Mouse (Mus musculus) CD8-positive naive resting alpha-beta T cell, adult 2 months (primary cell): ENCODE results near the gene Celsr1.

ENCODE experiments used
- DNase-seq, 2 experiments: peaks; one replicate each; pipeline ENCODE4 v3.0.0; 2022; ENCODE audit warnings: low read depth in 2 of 2, low spot score in 2 of 2

Gene Celsr1

DNA sequence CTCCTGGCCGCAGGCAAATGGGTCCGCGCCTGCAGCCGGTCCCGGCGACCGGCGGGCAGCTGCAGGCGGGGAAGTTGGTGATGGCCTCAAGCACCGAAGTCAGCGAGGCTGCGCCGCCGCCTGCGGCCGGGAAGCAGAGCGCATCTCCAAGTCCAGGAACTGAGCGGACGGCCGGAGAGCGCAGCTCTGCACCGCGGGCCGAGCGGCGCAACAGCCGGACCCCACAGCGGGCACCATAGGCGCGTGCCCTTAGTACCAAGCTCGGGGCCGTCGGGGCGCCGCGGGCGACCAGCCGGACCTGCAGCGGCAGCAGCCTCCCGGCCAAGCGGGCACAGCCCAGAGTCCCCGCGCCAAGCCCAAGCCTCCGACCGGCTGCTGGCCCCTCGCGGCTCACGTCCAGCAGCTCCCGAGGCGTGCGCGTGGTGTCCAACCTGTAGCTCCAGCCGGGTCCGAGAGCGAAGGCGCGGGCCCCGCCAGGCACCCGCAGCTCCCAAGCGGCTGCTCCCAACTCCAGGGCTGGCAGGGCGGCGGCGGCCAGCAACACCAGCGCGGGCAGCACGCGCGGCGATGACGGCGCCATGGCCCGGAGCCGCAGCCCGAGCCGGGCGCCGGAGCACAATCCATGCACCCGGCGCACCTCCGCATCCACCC lies at the start of gene Celsr1:
TSS of gene Celsr1 (minus strand) at position 587 of the 651 bp plus-strand sequence.
- DNase-seq: no peak

DNA sequence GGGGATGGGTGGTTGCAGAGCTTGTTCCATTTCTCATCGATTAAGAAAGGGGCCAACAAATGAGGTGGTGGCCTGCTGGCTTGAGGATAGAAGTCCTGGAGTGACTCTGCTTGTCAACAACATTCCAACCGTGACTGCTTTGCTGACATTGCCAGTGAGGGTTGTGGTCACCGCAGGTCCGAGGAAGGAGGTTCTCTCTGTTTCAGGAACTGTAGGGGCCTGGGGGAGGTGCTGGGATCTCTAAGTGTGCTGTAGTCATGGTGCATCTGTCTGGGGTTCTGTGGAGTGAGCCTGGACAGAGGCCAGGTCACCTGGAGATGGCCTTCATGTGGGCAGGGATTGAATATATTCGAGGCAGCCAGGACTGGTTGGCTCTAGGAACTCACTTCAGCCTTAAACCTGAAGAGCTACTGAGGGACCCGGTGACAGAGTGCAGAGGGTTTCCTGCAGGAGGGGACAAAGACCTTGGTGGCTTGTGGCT lies 49.7 kb upstream of the Celsr1 start:
- no peak for DNase-seq

DNA sequence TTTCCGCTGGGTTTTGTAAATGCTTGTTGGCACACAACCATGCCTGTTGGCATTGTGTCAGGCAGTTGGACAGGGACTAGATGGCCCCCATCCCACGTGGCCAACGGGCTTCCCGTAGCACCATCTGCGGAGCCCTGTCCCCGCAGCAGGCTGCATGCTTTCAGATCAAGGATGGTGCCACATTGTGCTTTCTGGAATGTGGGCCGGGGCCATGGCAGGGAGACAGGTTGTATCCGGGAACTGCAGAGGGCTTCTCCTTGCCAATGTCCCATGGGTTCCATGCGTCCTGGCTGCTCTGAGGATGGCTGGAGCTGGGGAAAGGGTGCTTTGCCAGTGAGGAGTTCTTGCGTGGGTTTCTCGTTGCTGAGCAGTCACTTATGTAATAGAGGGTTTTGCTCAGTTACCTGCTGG lies 49.0 kb upstream of the Celsr1 start:
- no peak for DNase-seq

DNA sequence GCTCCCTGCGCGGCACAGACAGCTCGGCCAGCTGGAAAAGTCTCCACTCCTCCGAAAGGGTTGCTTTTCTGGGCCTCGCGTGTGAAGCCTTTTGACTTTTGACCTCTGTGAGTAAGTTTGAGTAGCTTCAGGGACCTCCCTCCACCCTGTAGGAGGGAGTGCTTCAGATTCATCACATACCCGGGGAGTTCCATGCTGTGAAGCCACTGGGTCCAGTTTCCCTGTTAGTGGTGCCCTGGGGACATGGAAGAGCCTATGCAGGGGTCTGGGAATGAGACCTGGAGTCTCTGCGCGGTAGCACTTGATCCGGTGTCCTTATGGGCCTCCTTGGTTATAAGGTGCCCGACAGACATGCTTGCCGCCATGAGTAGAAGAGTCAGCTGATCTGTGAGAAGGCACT lies 48.1 kb upstream of the Celsr1 start:
- no peak for DNase-seq

DNA sequence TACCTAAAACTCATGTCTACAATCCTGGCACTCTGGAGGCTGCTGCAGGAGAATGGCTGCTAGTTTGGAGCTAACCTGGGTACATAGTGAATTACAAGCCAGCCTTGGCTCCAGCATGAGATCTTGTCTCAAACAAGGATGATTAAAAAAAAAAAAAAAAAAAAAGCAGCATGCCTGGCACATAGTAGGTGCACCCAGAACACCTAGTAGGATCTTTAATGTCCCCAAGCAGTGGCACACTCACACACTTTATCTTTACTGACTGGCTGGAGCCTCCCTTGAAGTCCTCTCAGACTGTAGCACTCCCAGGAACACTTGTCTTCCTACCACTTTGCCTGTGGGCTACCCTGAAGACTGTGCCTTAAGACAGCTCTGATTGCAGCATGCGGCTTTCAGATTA lies 46.8 kb upstream of the Celsr1 start:
- DNase-seq: no peak

DNA sequence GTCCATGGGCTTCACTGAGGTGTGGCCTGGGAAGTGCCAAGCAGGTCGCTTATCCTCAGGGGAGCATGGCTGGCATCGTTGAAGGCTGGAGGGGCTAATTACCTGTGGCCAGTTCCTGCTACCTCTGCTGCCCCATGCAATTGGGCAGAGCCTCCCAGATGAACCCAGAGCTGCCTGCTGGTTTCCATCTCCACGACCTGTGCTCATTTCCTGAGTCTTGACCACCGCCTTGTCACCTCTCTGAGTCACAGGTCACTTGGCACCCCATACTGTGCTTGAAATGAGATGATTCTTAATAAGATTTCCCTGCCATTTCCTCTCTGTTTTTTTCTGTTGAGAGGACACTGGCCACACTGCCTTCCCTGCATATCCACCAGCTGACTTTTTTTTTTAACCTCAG lies 46.3 kb upstream of the Celsr1 start:
- DNase-seq: no peak

DNA sequence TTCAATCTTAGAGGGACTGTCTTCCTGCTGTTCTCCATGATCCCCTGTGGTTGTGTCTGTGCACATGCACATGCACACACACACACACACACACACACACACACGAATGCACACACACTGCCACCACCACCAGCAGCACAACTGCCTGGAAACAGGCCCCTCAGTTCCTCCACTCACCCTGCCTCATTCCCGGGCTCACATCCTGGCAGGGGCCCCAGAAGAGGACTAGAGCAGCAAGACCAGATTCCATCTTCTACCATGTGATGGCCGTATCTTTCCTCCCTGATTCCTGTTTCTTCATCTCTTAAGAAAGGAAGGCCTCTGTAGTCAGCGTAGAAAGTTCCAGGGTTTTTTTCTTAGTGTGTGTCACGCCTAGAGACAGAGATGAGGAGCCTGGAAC lies 45.9 kb upstream of the Celsr1 start:
- DNase-seq: no peak

DNA sequence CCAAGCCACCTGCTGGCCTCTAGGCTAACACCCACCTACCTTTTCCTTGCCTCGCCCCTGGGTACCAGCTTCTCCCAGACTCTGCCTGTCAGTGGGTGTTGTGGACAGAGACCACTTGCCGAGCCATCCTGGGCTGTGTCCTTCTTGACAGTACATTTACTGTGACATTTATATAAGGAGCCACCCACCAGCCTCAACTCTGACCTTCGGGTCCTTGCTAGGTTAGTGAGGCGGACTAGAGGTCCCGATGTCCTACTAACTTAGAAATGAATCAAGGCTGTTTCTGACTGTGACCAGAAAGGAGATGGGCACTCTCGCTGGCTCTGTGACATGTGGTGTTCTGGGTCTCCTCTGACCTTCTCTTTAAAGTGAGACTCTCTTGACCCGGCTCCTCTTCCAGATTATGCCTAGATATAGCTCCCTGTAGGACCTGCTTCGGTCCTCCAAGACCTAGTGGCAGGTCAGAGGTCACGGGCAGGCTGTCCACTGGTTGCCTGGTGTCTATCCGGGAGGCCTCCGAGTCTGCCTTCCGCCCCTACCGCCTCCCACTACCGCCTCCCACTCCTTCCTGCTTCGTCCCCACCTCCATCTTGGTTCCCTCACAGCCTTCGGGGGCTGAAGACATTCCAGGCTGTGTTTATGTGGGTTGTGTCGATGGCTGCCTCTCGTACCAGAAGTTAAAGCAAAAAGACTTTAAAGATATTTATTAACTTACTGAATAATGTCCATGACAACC lies 45.1 kb upstream of the Celsr1 start:
- DNase-seq: no peak

DNA sequence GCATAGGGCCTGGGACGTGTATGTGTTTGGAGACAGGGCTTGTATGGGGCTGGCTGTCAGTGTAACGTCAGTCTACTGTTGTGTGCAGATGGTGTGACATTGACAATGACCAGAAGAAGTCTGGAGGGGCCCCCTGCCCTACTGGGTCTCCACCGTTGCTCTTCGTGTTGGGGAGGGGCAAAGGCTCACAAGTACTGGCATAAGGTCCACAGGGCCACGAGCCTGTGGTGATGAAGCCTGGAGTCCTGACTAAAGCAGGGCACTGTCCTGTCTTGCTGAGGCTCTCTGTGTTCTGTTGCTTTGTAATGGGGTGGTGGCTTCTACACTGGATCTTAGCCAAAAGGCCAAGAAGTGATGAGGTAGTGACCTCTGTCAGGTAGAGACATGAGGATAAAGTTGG lies 44.4 kb upstream of the Celsr1 start:
- DNase-seq: no peak

DNA sequence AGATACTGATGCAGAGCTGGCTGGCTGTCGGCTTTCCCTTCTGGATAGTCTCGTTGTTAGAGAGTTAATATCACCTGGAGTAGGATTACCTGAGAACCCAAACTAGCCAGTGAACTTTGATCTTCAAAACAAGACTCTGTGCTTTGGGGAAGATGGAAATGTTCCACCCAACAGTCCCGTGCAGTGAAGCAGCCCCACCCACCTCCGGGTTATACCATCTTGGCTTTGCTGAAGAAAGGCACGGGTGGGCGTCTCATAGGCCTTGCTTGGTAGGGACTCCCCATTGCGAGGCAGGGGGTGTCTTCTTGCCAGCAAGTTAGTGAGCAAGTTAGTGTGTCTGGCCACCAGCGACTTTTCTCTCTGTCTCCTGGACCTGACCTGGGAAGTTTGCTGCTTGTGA lies 42.8 kb upstream of the Celsr1 start:
- DNase-seq: no peak

DNA sequence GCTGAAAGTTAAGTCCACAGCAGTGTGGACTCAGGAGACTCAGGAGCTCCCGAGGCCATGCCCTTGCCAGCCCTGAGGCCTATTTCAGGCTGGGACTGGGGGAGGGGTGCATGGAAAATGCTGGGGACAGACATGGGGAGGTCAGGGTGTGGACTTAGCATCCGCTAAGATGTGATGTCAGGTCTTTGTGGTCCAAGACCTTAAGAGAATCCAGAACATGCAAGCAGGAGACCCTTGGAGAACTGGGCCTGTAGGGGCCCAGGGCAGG lies 42.4 kb upstream of the Celsr1 start:
- no peak for DNase-seq

DNA sequence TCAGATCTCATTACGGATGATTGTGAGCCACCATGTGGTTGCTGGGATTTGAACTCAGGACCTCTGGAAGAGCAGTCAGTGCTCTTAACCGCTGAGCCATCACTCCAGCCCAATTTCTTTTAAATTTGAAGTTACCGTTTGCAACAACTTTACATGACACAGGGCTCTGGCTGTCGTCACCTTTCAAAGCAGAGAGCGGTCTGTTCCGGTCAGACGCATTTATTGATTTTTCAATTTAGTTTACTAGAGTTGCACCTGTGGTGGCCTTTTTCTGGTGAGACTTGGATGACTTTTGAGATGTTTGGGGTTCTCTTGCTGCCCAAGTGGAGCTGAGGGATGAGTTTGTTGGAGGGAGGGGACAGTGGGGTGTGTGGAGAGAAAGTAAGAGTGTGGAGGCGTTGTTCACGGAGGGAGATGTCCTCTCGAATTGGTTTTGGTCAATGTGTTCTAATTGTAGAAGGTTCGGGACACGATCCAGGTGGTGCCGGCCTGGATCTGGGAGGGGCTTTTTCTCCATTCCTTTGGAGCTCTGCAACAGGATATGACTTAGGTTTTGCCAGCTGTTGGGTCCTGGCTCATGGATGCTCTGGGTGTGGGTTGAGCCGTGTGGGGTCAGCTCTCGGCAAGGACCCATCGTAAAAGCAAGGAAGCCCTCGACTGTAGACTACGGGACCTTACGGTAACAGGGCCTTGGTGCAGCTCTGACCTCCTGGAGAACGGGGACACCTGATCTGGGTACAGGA lies 41.9 kb upstream of the Celsr1 start:
- no peak for DNase-seq

DNA sequence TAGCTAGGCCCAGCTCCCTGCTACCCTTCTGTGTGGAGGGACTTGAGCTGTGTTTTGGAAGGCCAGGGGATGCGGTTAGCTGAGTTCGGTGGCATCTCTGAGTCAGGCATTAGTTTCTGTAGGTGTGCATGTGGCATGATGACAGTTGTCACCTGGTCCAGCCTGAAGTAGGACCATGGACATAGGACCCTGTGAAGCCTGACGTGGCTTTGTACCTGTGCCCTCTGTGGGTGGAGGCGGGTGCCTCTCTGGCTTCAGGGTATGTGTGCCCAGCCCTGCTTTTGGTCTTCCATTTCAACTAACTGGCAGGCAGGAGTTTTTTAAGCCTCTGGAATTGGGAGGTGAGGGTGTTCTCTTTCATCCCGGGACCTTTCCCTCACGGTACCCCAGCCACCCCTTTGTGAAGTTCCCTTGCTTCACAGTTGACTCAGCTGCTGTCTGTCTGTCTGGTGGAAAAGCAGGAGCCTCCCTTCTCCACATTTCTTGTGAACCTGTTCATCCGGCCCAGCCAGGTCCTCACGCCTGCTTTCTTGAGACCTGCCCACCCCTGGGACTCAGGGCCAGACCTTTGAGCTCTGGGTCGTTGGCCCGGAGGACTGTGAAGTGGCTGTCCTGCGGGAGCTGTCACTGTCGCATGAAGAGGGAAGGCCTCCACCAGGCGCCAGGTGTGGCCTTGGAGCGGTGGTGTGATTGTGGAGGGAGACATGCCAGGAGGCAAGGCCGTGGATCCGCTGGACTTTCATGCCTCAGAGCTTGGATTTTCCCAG lies 40.8 kb upstream of the Celsr1 start:
- DNase-seq: no peak

DNA sequence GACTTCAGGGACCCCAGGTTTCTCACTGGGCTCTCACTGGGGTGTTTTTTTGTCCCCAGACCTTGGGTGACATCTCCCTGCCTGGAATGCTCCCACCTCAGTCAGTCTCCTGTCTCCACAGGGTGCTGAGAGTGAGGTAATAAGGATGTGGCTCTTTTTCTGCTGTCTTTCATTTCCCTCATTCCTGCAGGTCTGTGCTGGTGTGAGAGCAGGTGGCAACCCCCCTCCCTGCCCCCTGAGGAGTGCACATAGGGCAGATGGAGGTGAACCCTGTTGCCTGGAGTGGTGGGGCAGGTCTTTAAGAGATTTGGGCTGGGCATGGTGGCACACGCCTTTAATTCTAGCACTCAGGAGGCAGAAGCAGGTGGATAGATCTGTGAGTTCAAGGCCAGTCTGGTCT lies 37.6 kb upstream of the Celsr1 start:
- no peak for DNase-seq

DNA sequence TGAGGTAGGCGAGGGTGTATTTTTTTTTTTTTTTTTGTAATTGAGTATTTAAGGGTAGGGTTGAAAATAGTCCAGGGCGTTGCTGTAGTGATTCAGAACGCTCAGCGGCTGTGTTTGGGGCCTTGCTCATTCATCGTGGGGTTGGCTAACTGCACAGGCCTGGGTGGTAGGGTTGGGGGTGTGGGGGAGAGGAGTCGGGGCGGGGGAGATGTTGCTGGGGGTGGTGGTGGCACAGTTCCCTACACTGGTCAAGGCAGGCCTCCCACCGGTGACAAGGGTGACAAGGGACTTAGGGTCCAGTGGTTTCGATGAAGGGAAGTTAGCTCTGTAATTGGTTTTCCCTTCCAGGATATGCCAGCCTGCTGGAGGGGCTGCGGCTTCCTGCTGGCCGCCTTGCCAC lies 36.8 kb upstream of the Celsr1 start:
- DNase-seq: no peak

DNA sequence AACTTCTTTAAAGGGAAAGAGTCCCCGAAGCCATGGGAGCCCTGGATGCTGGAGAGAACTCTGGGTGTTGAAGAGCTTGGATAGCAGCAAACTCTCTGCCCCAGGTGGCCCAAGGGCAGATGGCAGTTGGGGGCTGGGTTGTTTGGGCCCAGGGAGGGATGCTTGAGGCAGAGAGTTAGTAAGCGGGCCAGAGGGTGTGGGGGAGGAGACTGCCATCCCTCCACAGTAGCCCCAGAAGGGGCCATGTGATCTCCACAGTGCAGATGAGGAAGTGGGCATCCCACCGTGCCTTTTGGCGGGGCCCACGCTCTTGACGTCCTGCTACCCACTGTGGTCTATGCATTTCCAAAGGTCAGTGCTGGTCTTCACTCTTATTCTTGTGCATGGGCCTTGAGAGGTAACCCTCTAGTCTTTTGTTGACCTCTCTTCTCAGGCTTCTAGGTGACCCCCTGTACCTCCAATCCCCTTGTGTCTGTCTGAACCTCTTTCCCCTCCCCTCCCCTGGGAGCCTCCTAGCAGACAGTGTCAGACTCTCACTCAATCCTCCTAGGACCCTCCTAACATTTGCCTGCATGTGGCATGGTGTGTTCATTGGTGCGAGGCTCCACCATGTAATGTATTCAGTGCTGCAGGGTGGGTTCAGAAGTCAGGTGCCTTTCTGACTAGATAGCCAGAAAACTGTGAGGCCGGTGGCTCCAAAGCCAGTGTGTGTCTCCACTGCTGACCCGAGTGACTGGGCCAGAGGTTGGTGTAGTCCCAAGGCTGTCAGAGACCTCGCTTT lies 35.6 kb upstream of the Celsr1 start:
- no peak for DNase-seq

DNA sequence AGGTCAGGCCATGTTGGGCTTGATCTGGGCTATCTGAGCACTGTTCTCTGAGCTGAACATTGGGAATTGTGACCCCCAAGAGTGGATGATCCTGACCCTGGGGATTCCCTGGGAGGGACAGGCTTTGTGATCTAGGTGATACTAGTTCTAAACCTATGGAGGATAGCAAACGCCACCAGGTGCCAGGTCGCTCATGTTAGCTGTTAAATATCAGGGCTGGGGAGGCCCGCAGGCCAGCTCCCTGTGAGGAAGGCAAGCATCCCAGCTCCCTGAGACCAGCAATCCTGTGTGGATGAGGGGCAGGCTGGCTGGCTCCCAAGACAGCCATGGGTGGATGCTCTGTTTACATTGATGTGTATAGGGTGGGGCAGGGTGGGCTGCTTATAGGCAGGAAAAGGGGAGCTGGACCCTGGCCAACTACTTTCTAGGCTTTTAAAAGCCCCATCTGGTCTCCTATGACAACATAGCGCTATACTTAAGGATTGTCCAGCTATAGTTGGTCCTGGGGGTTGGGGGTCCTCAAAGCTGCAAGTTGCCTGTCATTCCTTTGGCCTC lies 34.4 kb upstream of the Celsr1 start:
- no peak for DNase-seq

DNA sequence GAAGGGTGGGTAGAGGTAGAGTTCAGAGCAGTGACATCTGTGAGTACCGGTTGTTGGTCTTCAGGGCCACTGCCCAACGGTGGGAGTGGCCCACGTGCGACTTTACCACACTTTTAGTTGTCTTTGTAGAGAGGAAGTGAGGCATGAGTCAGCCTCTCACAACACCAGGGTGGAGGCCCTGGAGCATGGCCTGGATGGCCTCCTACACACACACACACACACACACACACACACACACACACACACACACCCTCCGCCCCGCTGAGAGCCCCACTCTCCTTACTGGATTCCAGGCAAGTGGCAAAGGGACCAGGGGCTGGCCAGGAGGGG lies 34.0 kb upstream of the Celsr1 start:
- peak; percentile 83 for DNase-seq

DNA sequence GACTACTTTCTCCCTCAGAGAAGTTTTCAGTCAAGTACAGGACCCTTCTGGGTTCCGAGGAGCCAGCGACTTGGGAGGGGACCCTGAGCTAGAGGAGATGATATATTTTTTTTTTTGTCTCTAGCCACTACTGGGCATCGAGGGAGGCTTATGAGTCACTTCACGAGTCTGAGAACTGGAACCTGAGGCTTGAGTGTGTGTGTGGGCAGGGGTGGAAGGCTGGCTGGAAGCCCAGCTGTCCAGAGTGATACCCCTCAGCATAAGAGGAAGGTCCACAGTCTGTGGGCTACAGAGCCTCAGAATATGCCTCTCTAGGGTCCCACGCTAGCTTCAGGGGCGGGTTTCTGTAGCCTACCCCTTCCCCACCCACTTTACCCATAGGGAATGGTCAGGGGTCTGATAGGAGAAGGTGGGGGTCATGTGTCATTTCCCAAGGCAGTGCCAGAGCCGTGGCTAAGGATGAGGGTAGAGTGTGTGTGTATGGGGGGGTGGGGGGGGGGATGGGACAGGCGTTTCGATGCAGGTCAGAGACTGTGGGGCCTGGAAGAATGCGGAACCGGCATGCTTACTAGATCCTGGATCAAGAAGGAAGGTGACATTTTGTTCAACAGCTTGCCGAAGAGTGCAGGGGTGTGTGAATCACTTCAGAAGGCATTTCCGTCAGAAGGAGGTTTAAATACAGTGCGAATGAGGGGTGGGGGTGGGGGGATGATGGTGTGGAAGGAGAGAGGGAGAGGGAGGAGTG lies 33.4 kb upstream of the Celsr1 start:
- DNase-seq: no peak

DNA sequence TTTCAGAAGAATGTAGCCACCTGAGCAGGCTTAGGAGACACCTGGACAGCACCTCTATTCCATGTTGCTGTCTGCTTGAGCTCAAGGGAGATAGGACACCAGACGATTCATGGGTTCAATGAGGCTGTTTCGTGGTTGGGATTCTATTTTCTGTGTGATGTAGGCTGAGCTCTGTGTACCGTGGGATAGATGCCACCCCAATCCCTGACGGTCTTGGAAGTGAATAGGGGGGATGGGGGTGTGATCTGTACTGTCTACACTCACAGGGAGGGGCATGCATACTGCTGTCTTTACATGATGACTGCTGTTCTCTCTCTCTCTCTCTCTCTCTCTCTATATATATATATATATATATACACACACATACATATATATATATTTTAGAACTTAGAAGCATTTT lies 31.8 kb upstream of the Celsr1 start:
- DNase-seq: no peak
